Mouse (Mus musculus) stomach, postnatal 0 days (tissue): ENCODE data around the gene Ssbp3.

Experiments used
- CTCF ChIP-seq: IDR thresholded peaks from 2 replicates; pipeline ENCODE4 v1.5.1; 2016; ENCODE audit warnings: antibody characterized with exemption, low read depth, mild to moderate bottlenecking, moderate library complexity
- EP300 ChIP-seq: optimal IDR thresholded peaks from 2 replicates; pipeline ENCODE3; 2016; ENCODE audit warnings: antibody characterized with exemption

DNA sequence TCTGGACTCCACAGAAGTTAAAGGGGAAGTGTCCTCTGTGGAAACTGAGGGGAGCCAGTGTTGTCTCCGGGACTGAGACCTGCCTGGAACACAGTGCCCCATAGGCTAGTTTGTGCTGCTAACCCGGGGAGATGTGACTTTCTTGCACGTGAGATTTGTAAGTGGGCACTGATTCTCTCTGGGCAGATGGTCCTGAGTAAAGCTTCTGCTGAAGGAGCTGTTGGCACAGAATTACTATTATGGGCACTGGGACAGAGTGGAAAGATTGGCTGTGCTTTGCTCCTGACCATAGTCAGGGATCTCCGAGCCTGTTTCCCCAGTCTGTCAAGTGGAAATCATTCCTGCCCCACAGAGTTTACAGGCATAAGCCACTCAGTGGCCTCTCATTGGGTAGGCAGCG, 83.8 kb downstream of the Ssbp3 start:
- TF ChIP-seq EP300 = no peak
- no peak for TF ChIP-seq CTCF
